ENCODE assay signal across 10 mouse cellular contexts in the genomic region with DNA sequence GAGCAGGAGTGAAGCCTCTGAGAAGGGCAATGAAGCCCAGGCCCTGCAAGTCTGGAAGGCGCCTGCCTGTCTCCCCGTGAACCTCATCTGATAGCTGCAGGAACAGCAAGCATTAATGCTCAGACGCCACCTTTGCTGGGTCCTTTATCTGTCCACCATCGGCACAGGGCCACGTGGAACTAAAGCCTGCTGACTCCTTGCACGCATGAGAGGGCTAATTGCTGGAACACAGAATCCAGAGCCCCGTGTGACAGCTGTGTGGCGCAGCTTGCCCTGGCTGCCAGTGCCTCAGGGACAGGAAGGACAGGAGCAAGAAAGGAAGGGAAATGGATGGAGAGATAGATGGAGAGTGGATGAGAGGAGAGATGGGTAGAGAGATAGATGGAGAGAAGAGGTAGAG. TPM values are rescaled to one million over a fixed set of nuclear protein-coding genes. Genes with fewer than 3 reads are reported as not detected.
DNase-seq lines count a peak whose midpoint lies in the region; ATAC-seq and TF ChIP-seq lines count a peak whose summit lies in the region.
"Had no signal": no experiment of that assay in that cellular context is flagged by ENCODE, and none has a peak within 500 bp of the region (broad histone marks: within the 10 kb centered on the region; RNA-seq: fewer than 3 reads in every experiment).

No protein-coding gene starts in this region.

- 54% methylated on average over 8 of the region's 8 CpGs for WGBS in embryonic facial prominence, embryonic 10.5 days
- 44% methylated on average over 8 of the region's 8 CpGs for WGBS in kidney, embryonic 15.5 days
- WGBS in stomach, postnatal 0 days = 73% methylated on average over 8 of the region's 8 CpGs

- H3K27me3 ChIP-seq in embryonic facial prominence, embryonic 10.5 days (replicated peaks; ENCODE audit: low read depth, poor library complexity, severe bottlenecking) = peaks cover 16% of the 10 kb centered on the region; the same call in 1 of the 2 replicates
- peaks cover 2% of the 10 kb centered on the region; the same call in 1 of the 2 replicates for H3K27me3 ChIP-seq in kidney, embryonic 15.5 days
- no peaks in the 10 kb centered on the region for H3K27me3 ChIP-seq in stomach, postnatal 0 days (ENCODE audit: control insufficient read depth, insufficient read depth, low read length)

- H3K9ac ChIP-seq in kidney, embryonic 15.5 days = no peak overlapping the region
- no peak overlapping the region for H3K9ac ChIP-seq in stomach, postnatal 0 days (ENCODE audit: low read length)

- peak; percentile 22 for DNase-seq in urinary bladder, postnatal 14 days (ENCODE audit: low spot score)
- DNase-seq in urinary bladder, postnatal 36 days (ENCODE audit: low spot score in 2 of 2) = no peak
- no peak for DNase-seq in embryonic facial prominence, embryonic 10.5 days (ENCODE audit: low spot score)
- no peak for DNase-seq in stomach, postnatal 0 days (ENCODE audit: low spot score)
- no peak for DNase-seq in heart, adult 9 months (ENCODE audit: low spot score in 2 of 2)
- DNase-seq in lung, postnatal 36 days = no peak

- peaks cover 10% of the 10 kb centered on the region for H3K4me1 ChIP-seq in embryonic facial prominence, embryonic 10.5 days
- 0 out of 2 replicates have a peak, but pooled peaks cover 4% of the 10 kb centered on the region for H3K4me1 ChIP-seq in kidney, embryonic 15.5 days
- no peaks in the 10 kb centered on the region for H3K4me1 ChIP-seq in stomach, postnatal 0 days (replicated peaks; ENCODE audit: control insufficient read depth, insufficient read depth)
- H3K4me1 ChIP-seq: megakaryocyte, embryonic 14.5 days had no signal

- TF ChIP-seq CTCF in stomach, postnatal 0 days (IDR thresholded peaks at IDR 0.05; ENCODE audit: low read depth) = no peak

- TF ChIP-seq EP300 in stomach, postnatal 0 days (optimal IDR thresholded peaks at IDR 0.05) = no peak

- peak overlapping the region; percentile 59; the same call in 1 of the 2 replicates for H3K27ac ChIP-seq in embryonic facial prominence, embryonic 10.5 days (replicated peaks)
- H3K27ac ChIP-seq in kidney, embryonic 15.5 days = 0 out of 2 replicates have a peak overlapping the region, but pooled peaks have one; percentile 9
- no peak overlapping the region for H3K27ac ChIP-seq in stomach, postnatal 0 days (replicated peaks)

- no peak overlapping the region for H3K4me2 ChIP-seq in kidney, embryonic 15.5 days
- no peak overlapping the region for H3K4me2 ChIP-seq in stomach, postnatal 0 days (replicated peaks; ENCODE audit: low read depth)

- no peak overlapping the region for H3K4me3 ChIP-seq in embryonic facial prominence, embryonic 10.5 days
- no peak overlapping the region for H3K4me3 ChIP-seq in kidney, embryonic 15.5 days (replicated peaks)
- no peak overlapping the region for H3K4me3 ChIP-seq in stomach, postnatal 0 days (ENCODE audit: low read depth, low read length)
- H3K4me3 ChIP-seq: megakaryocyte, embryonic 14.5 days had no signal

- H3K36me3 ChIP-seq in embryonic facial prominence, embryonic 10.5 days (replicated peaks) = no peaks in the 10 kb centered on the region
- no peaks in the 10 kb centered on the region for H3K36me3 ChIP-seq in kidney, embryonic 15.5 days
- H3K36me3 ChIP-seq in stomach, postnatal 0 days (ENCODE audit: control insufficient read depth, insufficient read depth, low read length) = no peaks in the 10 kb centered on the region

- no peaks in the 10 kb centered on the region for H3K9me3 ChIP-seq in embryonic facial prominence, embryonic 10.5 days
- H3K9me3 ChIP-seq in kidney, embryonic 15.5 days (replicated peaks) = no peaks in the 10 kb centered on the region
- no peaks in the 10 kb centered on the region for H3K9me3 ChIP-seq in stomach, postnatal 0 days (ENCODE audit: control insufficient read depth, low read length)
- H3K9me3 ChIP-seq: megakaryocyte, embryonic 14.5 days had no signal

- ATAC-seq in kidney, embryonic 15.5 days (replicated peaks; ENCODE audit: low FRiP score) = peak; percentile 73
- ATAC-seq in stomach, postnatal 0 days (ENCODE audit: low FRiP score, low TSS enrichment) = no peak
- no peak for ATAC-seq in erythroid progenitor cell, adult 5-6 weeks (replicated peaks; ENCODE audit: low FRiP score, poor library complexity, severe bottlenecking)

RNA-seq across cellular contexts. Expression of gene Th, which starts 14.8 kb away (rescaled TPM):
- 5.6 and 6.9 TPM in 2 replicates for polyA plus RNA-seq in embryonic facial prominence, embryonic 10.5 days (2016; fragmentation: Nextera tagmentation; extraction: Ambion mirVana)
- polyA plus RNA-seq in kidney, embryonic 15.5 days (2015; fragmentation: Nextera tagmentation; extraction: Ambion mirVana) = 5.5 and 35.4 TPM in 2 replicates
- polyA plus RNA-seq in stomach, postnatal 0 days (2015; fragmentation: Nextera tagmentation; extraction: Ambion mirVana) = 0.76 and 1.2 TPM in 2 replicates
- total RNA-seq in erythroid progenitor cell, adult 5-6 weeks (2015; ENCODE audit: low replicate concordance) = not detected in 2 replicates
- total RNA-seq in erythroid progenitor cell, adult 5-6 weeks (2017; ENCODE audit: low replicate concordance) = not detected in 2 replicates

RNA-seq across cellular contexts. Expression of gene Ascl2, which starts 52.9 kb away (rescaled TPM):
- 0.25 and 0.52 TPM in 2 replicates for polyA plus RNA-seq in embryonic facial prominence, embryonic 10.5 days (2016; fragmentation: Nextera tagmentation; extraction: Ambion mirVana)
- 0.73 and 1.1 TPM in 2 replicates for polyA plus RNA-seq in kidney, embryonic 15.5 days (2015; fragmentation: Nextera tagmentation; extraction: Ambion mirVana)
- polyA plus RNA-seq in stomach, postnatal 0 days (2015; fragmentation: Nextera tagmentation; extraction: Ambion mirVana) = 4.3 and 4.5 TPM in 2 replicates
- total RNA-seq in erythroid progenitor cell, adult 5-6 weeks (2015; ENCODE audit: low replicate concordance) = 1.4 TPM in 1 of 2 replicates, not detected in the other
- total RNA-seq in erythroid progenitor cell, adult 5-6 weeks (2017; ENCODE audit: low replicate concordance) = not detected in 2 replicates
- polyA plus RNA-seq: heart, postnatal 0 days had no signal
